7 mouse cellular contexts compared by ENCODE assay signal in the genomic region with DNA sequence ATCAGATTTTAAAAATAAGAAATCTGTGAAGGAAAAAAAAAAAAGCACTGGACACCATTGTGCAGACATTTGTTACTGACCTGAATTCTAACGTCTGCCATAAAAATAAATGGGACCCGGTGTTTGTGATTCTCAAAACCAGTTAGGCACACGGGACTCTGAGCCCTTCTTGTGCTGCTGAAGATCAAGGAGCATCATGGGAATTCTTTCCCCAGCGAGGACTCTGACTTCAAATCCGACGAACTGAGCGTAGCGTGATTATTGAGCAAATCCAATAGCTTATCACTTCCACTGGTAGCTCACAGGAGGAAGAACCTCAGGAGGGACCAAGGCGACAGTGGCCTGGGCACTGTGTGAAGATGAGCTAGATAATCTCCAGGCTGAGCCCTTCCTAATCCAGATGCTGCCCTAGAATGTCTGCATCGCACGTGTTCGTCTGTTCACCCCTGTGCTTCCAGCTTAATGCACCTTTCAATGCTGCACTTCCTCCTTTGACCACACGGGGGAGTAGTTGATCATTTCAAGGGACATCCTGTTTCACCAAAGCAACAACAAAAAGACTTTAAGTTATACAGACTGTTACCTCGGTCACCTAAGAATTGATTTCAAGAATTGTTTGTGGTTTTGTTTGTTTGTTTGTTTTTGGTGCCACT. TPM values are rescaled to one million over a fixed set of nuclear protein-coding genes. Genes with fewer than 3 reads are reported as not detected.
DNase-seq lines count a peak whose midpoint lies in the region; ATAC-seq and TF ChIP-seq lines count a peak whose summit lies in the region.

No protein-coding gene starts in this region.

- peak; percentile 76 for DNase-seq in Muller cell, postnatal 12 days (ENCODE audit: inconsistent ontology term)
- peak; percentile 75 for DNase-seq in c-Kit-positive CD71-negative TER-119-negative erythroid progenitor cells, embryonic 14.5 days (ENCODE audit: low read depth)
- peak; percentile 86 for DNase-seq in forebrain, embryonic 11.5 days (ENCODE audit: low spot score)
- DNase-seq in hindbrain, embryonic 11.5 days (ENCODE audit: low spot score): peak; percentile 90
- DNase-seq in layer of hippocampus, postnatal 14 days (ENCODE audit: low spot score in 2 of 2): peak; percentile 57 to 72
- DNase-seq in midbrain, embryonic 11.5 days (ENCODE audit: low spot score, missing footprints): peak; percentile 99

- TF ChIP-seq CTCF in small intestine, adult 2 months (IDR thresholded peaks at IDR 0.05; ENCODE audit: extremely low read depth, insufficient read length, insufficient replicate concordance, low read depth, low read length): peak; percentile 60; the same call in 1 of the 2 replicates

- no peak overlapping the region for H3K27ac ChIP-seq in forebrain, embryonic 11.5 days (ENCODE audit: low read depth, low read length)
- H3K27ac ChIP-seq in hindbrain, embryonic 11.5 days (ENCODE audit: low read depth, low read length): no peak overlapping the region
- no peak overlapping the region for H3K27ac ChIP-seq in midbrain, embryonic 11.5 days (ENCODE audit: low read depth, low read length)
- no peak overlapping the region for H3K27ac ChIP-seq in small intestine, adult 2 months (ENCODE audit: insufficient read depth, low read depth, low read length)

- 44% methylated on average over 14 of the region's 14 CpGs for WGBS in forebrain, embryonic 11.5 days
- 51% methylated on average over 14 of the region's 14 CpGs for WGBS in hindbrain, embryonic 11.5 days
- 39% methylated on average over 14 of the region's 14 CpGs for WGBS in midbrain, embryonic 11.5 days
- 39% methylated on average over 14 of the region's 14 CpGs for WGBS in small intestine, adult 2 months

- H3K9ac ChIP-seq in forebrain, embryonic 11.5 days (ENCODE audit: low read length): no peak overlapping the region
- H3K9ac ChIP-seq in hindbrain, embryonic 11.5 days (ENCODE audit: low read depth, low read length): no peak overlapping the region
- no peak overlapping the region for H3K9ac ChIP-seq in midbrain, embryonic 11.5 days (ENCODE audit: low read length)

- H3K36me3 ChIP-seq in forebrain, embryonic 11.5 days (ENCODE audit: control insufficient read depth, insufficient read depth, low read length): no peaks in the 10 kb centered on the region; the same call in 1 of the 2 replicates
- no peaks in the 10 kb centered on the region for H3K36me3 ChIP-seq in hindbrain, embryonic 11.5 days (ENCODE audit: control insufficient read depth, insufficient read depth, low read length)
- no peaks in the 10 kb centered on the region for H3K36me3 ChIP-seq in midbrain, embryonic 11.5 days (ENCODE audit: control insufficient read depth, insufficient read depth, low read length)
- no peaks in the 10 kb centered on the region for H3K36me3 ChIP-seq in small intestine, adult 2 months (ENCODE audit: control insufficient read depth, insufficient read depth, low read length)

- peak; percentile 56 for ATAC-seq in forebrain, embryonic 11.5 days (replicated peaks; ENCODE audit: low FRiP score)
- peak; percentile 57 for ATAC-seq in hindbrain, embryonic 11.5 days (ENCODE audit: low FRiP score)
- peak; percentile 76 for ATAC-seq in midbrain, embryonic 11.5 days (ENCODE audit: low FRiP score)

- no peak for TF ChIP-seq POLR2A in small intestine, adult 2 months (IDR thresholded peaks at IDR 0.05; ENCODE audit: low read depth, low read length)

- no peaks in the 10 kb centered on the region for H3K4me1 ChIP-seq in forebrain, embryonic 11.5 days (replicated peaks; ENCODE audit: control insufficient read depth, insufficient read depth, low read length)
- no peaks in the 10 kb centered on the region for H3K4me1 ChIP-seq in hindbrain, embryonic 11.5 days (replicated peaks; ENCODE audit: control insufficient read depth, insufficient read depth, low read length)
- H3K4me1 ChIP-seq in midbrain, embryonic 11.5 days (ENCODE audit: control insufficient read depth, insufficient read depth, low read length): no peaks in the 10 kb centered on the region
- H3K4me1 ChIP-seq in small intestine, adult 2 months (ENCODE audit: control insufficient read depth, insufficient read depth, insufficient read length, low read length): no peaks in the 10 kb centered on the region

- no peaks in the 10 kb centered on the region for H3K9me3 ChIP-seq in forebrain, embryonic 11.5 days (ENCODE audit: control insufficient read depth, low read length)
- no peaks in the 10 kb centered on the region for H3K9me3 ChIP-seq in hindbrain, embryonic 11.5 days (ENCODE audit: control insufficient read depth, low read length)
- no peaks in the 10 kb centered on the region for H3K9me3 ChIP-seq in midbrain, embryonic 11.5 days (ENCODE audit: control insufficient read depth, low read length)

- no peaks in the 10 kb centered on the region for H3K27me3 ChIP-seq in forebrain, embryonic 11.5 days (ENCODE audit: control insufficient read depth, insufficient read depth, low read length)
- H3K27me3 ChIP-seq in hindbrain, embryonic 11.5 days (ENCODE audit: control insufficient read depth, insufficient read depth, low read length): no peaks in the 10 kb centered on the region
- no peaks in the 10 kb centered on the region for H3K27me3 ChIP-seq in midbrain, embryonic 11.5 days (ENCODE audit: control insufficient read depth, insufficient read depth, low read length)
- H3K27me3 ChIP-seq in small intestine, adult 2 months (ENCODE audit: control insufficient read depth, insufficient read depth, low read length): no peaks in the 10 kb centered on the region

- no peak overlapping the region for H3K4me3 ChIP-seq in forebrain, embryonic 11.5 days (ENCODE audit: low read depth, low read length)
- H3K4me3 ChIP-seq in hindbrain, embryonic 11.5 days (ENCODE audit: low read depth, low read length): no peak overlapping the region
- H3K4me3 ChIP-seq in midbrain, embryonic 11.5 days (ENCODE audit: low read depth, low read length): no peak overlapping the region
- no peak overlapping the region for H3K4me3 ChIP-seq in small intestine, adult 2 months (ENCODE audit: low read depth, low read length)

- no peak overlapping the region for H3K4me2 ChIP-seq in forebrain, embryonic 11.5 days (ENCODE audit: low read depth, low read length, severe bottlenecking)
- H3K4me2 ChIP-seq in hindbrain, embryonic 11.5 days (replicated peaks; ENCODE audit: low read depth, low read length): no peak overlapping the region
- no peak overlapping the region for H3K4me2 ChIP-seq in midbrain, embryonic 11.5 days

RNA-seq across cellular contexts. Expression of gene Cyp39a1, which starts 31.9 kb away (rescaled TPM):
- 37.1 and 41.1 TPM in 2 replicates for polyA plus RNA-seq in forebrain, embryonic 11.5 days (2014; fragmentation: Nextera tagmentation; extraction: Ambion mirVana)
- polyA plus RNA-seq in hindbrain, embryonic 11.5 days (2014; fragmentation: Nextera tagmentation; extraction: Ambion mirVana): 28.9 and 30.9 TPM in 2 replicates
- 1 to 10 TPM in 1 of 2 experiments, under 1 TPM in 1; 0.99 to 1.6 TPM for total RNA-seq in layer of hippocampus, postnatal 14 days (2021)
- 31.4 and 37.0 TPM in 2 replicates for polyA plus RNA-seq in midbrain, embryonic 11.5 days (2014; fragmentation: Nextera tagmentation; extraction: Ambion mirVana)
- 0.17 and 0.52 TPM in 2 replicates for polyA plus RNA-seq in small intestine, adult 2 months (2012; rRNA removed)

RNA-seq across cellular contexts. Expression of gene Slc25a27, which starts 32.1 kb away (rescaled TPM):
- polyA plus RNA-seq in forebrain, embryonic 11.5 days (2014; fragmentation: Nextera tagmentation; extraction: Ambion mirVana): 56.6 and 60.9 TPM in 2 replicates
- polyA plus RNA-seq in hindbrain, embryonic 11.5 days (2014; fragmentation: Nextera tagmentation; extraction: Ambion mirVana): 36.8 and 43.2 TPM in 2 replicates
- total RNA-seq in layer of hippocampus, postnatal 14 days (2021): 10 to 100 TPM; 30.3 to 34.8 TPM
- 26.8 and 30.8 TPM in 2 replicates for polyA plus RNA-seq in midbrain, embryonic 11.5 days (2014; fragmentation: Nextera tagmentation; extraction: Ambion mirVana)
- polyA plus RNA-seq in small intestine, adult 2 months (2012; rRNA removed): 0.53 and 1.1 TPM in 2 replicates

Comparison
In these comparisons a context has a peak if more than half of its experiments do, and no peak if none do; other contexts are left out.
1. RNA of gene Cyp39a1, which starts 31.9 kb away (polyA plus RNA-seq): 37.1 to 41.1 TPM in forebrain, embryonic 11.5 days, 31.4 to 37.0 TPM in midbrain, embryonic 11.5 days and 28.9 to 30.9 TPM in hindbrain, embryonic 11.5 days; 0.17 to 0.52 TPM in small intestine, adult 2 months; every median in the first group is over 10 times any median in the second.
2. RNA of gene Slc25a27, which starts 32.1 kb away (polyA plus RNA-seq): 56.6 to 60.9 TPM in forebrain, embryonic 11.5 days, 36.8 to 43.2 TPM in hindbrain, embryonic 11.5 days and 26.8 to 30.8 TPM in midbrain, embryonic 11.5 days; 0.53 to 1.1 TPM in small intestine, adult 2 months; every median in the first group is over 10 times any median in the second.
3. Peak in every context shown above with its lines, with median percentiles within 50 percentile points of each other: DNase-seq and ATAC-seq.